Mouse (Mus musculus): ENCODE measurements around the gene Rxfp2.
A peak's percentile ranks its signal among the peaks of the same experiment; 100 is the strongest.

The Rxfp2 gene

DNA sequence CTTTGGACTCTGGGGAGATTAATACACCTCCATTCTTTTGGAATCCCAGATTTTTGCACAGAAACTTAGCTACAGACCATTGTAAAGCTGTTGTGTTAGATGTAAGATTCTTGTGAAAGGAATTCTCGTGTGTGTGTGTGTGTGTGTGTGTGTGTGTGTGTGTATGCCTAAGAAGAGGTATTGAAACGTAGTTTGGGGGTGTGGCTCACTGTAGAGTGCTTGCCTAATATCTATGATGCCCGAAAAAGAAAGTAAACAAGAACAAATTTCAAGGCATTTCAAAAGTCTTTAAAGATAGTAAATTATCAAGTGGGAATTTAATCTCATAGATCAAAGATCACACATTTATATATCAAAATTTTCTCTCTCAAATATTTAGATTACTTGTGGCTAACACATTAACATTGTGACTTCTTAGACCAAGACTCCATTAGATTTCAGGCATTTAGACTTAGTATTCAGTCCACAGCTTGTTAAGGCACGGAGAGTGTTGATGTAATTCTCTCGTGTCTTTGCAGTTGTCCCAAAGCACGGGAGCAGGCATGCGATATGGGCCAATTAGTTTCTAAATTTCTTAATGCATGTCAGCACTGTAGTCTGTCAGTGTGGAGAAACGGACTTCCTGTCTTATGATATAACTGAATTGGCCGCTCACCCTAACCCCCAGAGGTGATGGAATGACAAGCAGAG is 97.9 kb downstream of the Rxfp2 start:
- no peak for DNase-seq

DNA sequence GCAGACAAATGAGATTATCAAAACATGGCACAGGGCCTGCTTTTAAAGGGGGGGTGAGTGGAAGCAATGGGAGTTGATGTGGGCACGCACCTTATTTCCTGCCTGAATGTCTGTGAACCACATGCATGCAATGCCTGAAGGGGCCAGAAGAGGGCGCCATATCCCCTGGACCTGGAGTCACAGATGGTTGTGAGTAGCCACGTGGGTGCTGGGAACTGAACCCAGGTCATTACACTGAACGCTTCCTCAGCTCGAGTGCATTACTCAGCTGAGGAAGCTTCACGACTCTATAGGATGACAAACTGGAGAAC is 98.4 kb downstream of the Rxfp2 start:
- no peak for DNase-seq

DNA sequence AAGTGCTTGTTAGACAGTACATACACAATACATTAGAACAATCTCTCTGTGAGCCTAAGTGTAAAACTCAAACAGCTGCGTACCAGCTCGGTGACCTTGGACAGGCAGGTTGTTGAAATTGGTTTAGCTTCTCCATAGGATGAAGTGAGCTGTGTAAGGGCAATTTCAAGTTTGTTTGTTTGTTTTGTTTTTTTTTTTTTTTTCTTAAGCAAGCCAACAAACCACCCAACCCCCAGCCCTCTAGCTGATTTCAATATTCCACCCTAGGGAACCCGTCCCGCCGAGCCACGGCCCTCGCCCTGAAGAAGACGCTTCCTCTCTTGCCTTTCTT is 99.6 kb downstream of the Rxfp2 start:
- no peak for DNase-seq

DNA sequence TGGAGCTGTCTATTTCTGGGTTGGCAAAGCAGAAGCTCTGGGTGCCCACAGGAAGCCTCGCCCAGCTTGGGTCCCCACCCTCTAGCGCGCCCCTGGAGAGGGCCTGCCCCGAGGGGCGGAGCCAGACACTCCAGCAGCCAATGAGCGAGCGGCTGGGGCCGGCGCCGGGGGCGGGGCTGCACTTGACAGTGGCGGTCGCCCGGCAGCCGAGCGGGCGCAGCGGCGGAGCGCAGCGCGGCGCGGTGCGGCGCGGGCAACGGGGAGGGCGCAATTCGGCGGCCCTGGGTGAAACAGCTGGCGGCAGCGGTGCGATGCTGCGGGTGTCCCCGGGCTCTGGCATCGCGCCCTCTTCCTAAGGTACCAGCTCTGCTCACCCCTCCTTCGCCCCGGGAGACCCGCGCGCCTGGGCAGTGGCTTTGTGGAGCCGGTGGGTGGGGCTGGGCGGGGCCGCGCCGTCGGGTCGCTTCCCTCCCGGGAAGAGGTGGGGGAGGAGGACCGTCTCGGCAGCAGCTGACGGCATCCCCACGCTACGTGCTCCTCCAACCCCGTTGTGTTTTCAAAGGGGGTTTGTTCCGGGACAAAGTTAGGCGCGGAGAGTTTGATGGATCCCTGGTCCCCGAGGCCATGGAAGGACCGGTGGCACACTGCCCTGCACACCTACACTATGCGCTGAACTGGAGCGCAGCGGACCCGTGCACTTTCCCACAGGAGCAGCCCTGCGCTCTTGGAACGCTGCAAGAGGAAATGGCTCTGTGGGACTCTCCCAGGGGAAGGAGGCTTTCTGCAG is 100.2 kb downstream of the Rxfp2 start, which contains the start of gene Fry:
Fry (plus strand) TSS at position 191 of the 787 bp plus-strand sequence.
- DNase-seq = peak; percentile 75

DNA sequence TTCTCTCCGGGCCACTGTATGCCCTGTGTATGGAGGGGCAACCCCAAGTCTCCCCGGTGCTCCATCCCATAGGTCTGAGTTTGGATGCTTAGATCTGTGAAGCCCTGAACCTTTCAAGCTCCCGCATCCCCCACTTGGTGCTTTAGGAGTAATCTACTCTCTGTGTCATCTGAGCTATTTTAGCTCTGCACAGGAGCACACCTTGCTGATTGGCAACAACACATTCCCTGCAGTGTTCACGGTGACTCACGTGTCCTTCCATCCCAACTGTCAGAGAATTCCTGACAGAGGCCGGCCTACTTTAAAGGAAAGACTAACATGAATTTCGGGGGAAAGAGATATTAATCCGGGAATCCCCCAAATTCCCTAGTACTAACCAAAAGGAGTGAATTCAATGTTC is 102.2 kb downstream of the Rxfp2 start:
- DNase-seq = no peak

DNA sequence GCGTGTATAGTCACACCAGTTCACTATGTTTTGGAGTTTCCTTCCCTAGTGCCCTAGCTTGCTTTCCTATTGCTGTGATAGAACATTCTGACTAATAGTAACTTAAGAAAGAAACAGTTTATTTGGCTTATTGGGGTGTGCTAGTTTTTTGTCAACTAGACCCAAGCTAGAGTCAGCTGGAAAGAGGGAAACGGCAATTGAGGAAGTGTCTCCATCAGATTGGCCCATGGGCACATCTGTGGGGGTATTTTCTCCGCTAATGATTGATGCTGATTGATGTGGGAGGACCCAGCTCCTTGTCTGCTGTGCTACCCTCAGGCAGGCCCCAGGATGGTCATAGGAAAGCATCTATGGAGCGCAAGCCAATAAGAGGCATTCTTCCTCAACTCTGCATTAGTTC is 103.6 kb downstream of the Rxfp2 start:
- DNase-seq = no peak

DNA sequence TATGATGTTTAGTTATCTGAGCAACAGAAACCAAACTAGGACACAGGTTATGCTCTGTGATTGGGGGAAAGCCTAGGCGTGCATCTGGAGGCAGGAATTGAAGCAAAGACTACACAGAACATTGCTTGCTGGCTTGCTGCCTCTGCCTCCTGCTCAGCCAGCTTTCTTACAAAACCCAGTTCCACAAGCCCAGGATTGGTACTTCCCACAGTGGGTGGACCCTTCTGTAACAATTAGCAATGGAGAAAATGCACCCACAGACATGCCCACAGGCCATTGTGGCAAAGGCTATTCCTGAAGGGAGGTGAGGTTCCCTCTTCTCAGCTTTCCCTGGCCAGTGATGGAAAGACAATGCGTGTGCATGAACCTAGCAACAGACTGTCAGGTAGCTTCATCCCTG is 104.1 kb downstream of the Rxfp2 start:
- DNase-seq = no peak

DNA sequence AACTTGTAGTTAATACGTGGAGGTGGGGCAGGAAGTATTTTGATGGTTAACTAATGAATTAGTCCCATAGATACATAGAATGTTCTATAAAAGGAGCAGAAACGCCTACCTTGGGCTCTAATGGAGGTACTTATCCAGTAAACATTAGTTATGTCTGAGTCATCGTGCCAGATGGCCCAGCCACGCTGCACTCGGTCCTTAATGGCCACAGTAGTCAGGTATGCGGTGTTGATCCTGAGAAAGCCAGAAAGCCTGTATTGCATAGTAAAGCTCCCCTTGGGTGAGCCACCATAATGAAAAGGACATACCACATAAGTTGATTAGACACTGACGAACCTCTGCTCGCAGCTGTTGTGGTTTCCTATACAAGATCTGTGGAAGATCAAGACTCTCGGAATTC is 107.4 kb downstream of the Rxfp2 start:
- no peak for DNase-seq

DNA sequence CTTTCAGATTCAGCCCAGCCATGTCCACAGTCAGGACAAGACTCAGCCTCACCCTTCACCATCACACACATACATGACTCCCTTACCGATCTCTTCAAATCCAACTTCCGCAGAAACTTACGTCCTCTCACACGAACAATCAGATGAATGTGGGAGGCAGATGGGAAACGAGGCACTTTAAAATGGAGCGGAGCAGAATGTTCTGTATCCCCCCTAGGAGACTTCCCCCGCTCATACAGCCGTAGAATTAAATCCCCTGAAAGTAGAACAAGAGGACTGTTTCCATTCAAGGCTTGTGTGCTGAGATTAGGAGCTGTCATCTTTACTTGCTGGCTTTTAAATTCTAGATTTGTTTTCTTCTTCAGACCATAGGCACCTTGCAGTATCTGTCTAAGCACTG is 110.0 kb downstream of the Rxfp2 start:
- no peak for DNase-seq

DNA sequence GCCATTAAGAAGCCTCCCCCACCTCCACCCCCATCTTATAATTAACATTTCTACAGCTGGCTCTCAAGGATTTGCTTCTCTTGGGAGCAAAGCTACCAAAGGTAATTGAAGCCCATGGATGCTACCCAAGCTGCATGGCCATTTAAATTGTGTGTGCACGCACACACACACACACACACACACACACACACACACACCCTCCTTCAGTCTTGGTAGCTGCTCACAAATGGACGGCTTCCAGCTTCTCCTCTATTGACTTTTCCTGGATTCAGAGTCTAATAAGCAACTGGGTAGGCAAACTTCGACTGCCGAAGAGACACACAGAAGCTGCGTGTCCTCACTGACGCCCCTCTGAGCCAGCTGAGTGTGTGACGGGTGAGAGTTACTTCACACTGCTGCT is 111.7 kb downstream of the Rxfp2 start:
- DNase-seq = no peak

DNA sequence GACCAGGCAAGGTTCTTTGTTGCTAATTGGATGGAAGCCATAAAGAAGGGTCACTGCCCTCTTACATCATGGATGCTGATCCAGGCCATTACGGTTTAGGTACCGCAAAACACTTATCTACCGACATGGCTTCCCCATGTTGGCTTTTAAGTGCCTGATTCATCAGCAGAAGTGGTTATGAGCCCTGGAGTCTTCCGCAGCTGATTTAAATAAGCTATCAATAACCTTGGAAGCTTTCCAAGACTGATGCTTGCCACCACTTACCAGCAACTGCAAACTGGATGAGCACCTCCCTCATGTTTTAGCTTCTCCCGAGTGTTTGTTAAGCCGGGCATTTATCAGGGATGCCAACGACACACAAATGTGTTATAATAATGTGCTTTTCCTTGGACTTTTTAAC is 112.7 kb downstream of the Rxfp2 start:
- DNase-seq = no peak

Data from cerebellum, adult 8-10 months (tissue).